Mouse (Mus musculus) layer of hippocampus, adult 11-12 months (tissue): ENCODE results near the gene Prrt2.

Source experiments
- DNase-seq: peaks from one replicate; pipeline ENCODE4 v3.0.0; 2022; ENCODE audit warnings: low spot score

The Prrt2 gene

GRCm38 (mm10) chr7:127020901-127021562 is at the start of gene Prrt2, which contains the start of gene Gm42742:
Gene Prrt2, minus strand, starts transcription at chr7:127021211.
Gene Gm42742, minus strand, starts transcription at chr7:127021097.
- peak; percentile 65 for DNase-seq

- DNase-seq: no peak
These were observed 45.3 kb upstream of the Prrt2 start for GRCm38 (mm10) chr7:127066317-127066716.

GRCm38 (mm10) chr7:127065538-127065937 is 44.5 kb upstream of the Prrt2 start:
- DNase-seq: no peak

GRCm38 (mm10) chr7:127055026-127055585 is 34.1 kb upstream of the Prrt2 start:
- DNase-seq: no peak

GRCm38 (mm10) chr7:127041851-127042672 is 21.1 kb upstream of the Prrt2 start, which contains the start of gene Kif22:
Gene Kif22, minus strand, starts transcription at chr7:127042471.
- DNase-seq: peak; percentile 88

- no peak for DNase-seq
These were observed 10.2 kb upstream of the Prrt2 start for GRCm38 (mm10) chr7:127031244-127031643.

- DNase-seq: no peak
These were observed 9.2 kb upstream of the Prrt2 start for GRCm38 (mm10) chr7:127030172-127030571.

- no peak for DNase-seq
These were observed 6.9 kb upstream of the Prrt2 start for GRCm38 (mm10) chr7:127027885-127028284.

GRCm38 (mm10) chr7:127026984-127027726 is 6.1 kb upstream of the Prrt2 start, which contains the start of gene Maz:
Gene Maz, minus strand, starts transcription at chr7:127027037.
- DNase-seq: peak; percentile 99

- no peak for DNase-seq
These were observed 5.6 kb upstream of the Prrt2 start for GRCm38 (mm10) chr7:127026616-127026983.

GRCm38 (mm10) chr7:127026161-127026600 is 5.2 kb upstream of the Prrt2 start:
- DNase-seq: peak; percentile 70

- peak; percentile 53 for DNase-seq
These were observed 4.6 kb upstream of the Prrt2 start for GRCm38 (mm10) chr7:127025556-127026160.

- peak; percentile 84 for DNase-seq
These were observed 3.9 kb upstream of the Prrt2 start for GRCm38 (mm10) chr7:127024755-127025555.

- DNase-seq: no peak
These were observed 3.1 kb upstream of the Prrt2 start for GRCm38 (mm10) chr7:127023896-127024690.

GRCm38 (mm10) chr7:127023272-127023691 is 2.3 kb upstream of the Prrt2 start:
- DNase-seq: peak; percentile 24

- DNase-seq: no peak
These were observed 1.7 kb upstream of the Prrt2 start for GRCm38 (mm10) chr7:127022528-127023271.

GRCm38 (mm10) chr7:127021563-127022527 is 834 bp upstream of the Prrt2 start:
- no peak for DNase-seq

- DNase-seq: peak; percentile 38
These were observed 520 bp downstream of the Prrt2 start for GRCm38 (mm10) chr7:127020491-127020890.
